Mouse (Mus musculus) frontal cortex, postnatal 25 days (tissue): ENCODE results near the gene Sox13.

Experiments used
- DNase-seq, 2 experiments: peaks; one replicate each; pipeline ENCODE4 v3.0.0; 2022; ENCODE audit warnings: low spot score in 2 of 2

The Sox13 gene

DNA sequence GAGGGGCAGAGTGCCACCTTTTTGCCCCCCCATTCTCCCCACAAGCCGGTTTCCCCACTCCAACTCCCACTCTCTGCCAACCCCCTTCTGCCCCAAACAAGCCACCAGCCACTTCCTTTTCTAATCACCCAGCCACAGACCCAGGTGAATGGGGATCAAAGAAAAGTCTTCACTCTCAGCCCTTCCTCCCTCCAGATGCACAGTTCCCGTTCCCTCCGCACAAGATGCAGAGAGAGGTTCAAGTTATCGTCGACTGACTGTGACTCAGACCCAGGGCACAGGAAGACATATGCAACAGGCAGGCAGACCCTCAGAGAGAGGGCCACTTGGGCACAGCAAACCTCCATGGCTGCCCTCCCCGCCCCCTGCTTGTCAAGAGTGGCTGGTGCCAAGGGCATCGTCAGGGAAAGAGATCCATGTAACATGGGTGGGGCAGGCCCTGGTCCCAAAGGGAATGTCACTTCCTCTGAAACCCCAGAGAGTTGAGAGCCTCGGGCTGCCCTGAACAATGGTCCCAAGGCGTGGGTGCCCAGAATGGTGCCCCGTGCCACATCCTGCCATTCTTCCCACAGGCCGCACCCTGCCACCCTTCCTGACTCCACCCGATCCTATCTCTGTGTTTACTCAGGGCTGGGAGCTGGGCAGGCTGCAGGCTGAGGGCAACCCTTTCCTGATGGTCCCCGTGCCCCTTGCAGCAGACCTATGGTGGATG lies 24.0 kb downstream of the Sox13 start:
- DNase-seq = no peak

DNA sequence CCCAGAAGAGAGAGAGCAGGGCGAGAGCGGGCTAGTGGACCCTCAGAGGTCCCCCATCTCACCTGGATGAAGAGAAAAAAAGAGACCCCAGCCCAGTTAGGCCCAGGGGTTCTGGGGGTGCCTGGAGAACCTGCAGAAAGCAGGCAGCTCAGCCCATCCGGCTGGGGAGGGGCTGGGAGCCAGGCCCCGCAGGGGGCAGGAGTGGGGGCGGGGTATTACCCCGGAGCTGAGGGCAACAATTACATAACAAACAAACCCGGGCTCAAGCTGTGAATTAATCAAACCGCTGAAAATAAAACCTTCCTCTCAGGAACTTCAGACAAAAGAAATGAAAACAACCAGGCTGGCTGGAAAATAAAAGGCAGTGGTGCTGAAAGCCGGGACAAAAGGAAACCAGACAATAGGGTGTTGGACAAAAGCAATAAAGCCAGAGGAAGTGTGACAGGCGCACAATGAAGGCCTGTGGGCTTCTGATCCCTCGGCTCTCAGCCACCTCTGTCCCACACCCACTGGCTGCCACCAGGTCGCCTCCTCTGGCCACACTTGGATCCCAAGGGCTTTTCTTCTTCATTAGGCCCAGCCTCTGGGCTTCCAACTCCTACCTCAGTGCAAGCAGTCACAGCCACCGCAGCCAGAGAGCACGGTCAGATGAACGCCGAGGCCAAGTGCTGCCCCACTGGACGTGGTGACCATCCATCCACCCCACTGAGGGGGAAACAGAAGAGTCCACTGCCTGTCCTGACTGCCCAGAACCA lies 26.5 kb downstream of the Sox13 start:
- DNase-seq = no peak

DNA sequence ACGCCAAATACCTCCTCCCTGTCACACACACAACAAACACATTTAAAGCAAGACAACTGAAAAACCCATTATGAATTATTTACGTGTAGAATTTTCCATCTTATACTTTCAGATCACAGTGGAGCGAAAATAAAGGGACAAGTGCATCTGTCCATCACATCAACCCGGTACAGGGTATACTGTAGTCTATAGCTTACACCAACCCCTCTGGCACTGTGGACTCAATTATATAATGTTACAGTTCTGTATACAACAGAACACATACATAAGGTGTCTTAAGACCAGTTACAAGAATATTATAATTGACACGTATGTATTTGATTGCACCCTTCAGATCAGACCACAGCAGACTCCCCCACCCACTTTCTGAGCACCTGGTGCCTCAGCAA lies 27.1 kb downstream of the Sox13 start:
- DNase-seq = no peak

DNA sequence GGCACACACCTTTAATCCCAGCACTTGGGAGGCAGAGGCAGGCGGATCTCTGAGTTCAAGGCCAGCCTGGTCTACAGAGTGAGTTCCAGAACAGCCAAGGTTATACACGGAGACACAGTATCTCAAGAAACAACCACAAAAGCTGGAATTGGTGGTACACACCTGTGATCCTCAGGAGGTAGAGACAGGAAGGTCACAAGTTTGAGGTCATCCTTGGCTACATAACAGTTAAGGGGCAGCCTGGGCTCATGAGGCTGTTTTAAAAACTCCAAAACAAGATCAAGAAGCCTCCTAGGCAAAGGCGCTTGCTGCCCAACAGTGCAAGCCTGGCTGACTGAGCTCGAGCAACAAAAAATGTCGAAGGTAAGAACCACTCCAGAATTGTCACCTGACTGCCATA lies 27.5 kb downstream of the Sox13 start:
- DNase-seq = no peak

DNA sequence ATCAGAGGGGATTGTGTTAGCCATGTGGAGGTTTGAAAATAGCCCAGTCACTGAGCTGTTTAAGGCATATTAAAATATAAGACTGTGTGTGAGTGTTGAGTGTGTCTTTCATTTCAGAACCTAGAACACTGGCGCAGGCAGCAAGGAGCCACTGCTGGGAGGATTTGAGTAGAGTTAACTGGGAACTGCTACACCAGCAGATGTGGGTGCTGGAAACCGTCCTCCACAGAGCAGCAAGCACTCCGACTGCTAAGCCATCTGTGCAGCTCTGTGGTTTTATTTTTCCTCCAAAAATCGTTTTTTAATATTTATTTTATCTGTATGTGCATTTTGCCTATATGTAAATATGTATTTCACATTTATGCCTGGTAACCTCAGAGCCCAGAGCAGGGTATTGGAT lies 29.5 kb downstream of the Sox13 start:
- DNase-seq = no peak

DNA sequence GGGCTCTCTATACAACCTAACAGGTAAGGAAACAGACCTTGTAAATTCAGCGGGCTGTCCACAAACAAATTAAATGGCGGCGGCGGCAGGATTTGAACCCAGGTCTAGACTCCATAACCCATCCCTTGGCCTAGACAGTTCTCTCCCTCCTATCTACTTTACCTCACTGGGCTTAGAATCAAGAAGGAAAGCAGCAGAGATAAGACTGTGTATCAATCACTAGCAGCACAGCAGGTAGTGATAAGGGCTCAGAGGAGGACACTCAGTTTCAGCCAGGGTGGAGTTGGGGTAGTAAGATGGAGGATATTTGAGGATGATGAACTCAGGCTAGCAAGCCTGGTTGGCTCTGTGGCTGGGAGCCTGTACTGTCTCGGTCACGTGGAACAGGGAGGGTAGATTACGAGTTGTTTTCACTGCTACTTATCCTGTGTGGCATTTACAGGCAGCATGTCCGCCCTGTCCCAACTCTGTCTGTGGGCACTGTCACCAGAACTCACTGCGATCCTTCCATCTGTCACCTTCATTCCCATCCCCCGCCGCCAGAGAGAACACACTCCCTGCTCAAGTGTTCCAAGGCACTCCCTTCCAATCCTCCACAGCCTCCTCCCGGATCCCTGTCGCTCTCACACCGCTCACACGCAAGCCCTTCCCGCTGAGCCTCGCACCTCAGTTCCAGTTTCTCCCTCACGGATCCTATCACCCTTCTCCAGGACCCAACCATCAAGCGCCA lies 36.5 kb downstream of the Sox13 start:
- DNase-seq = no peak

DNA sequence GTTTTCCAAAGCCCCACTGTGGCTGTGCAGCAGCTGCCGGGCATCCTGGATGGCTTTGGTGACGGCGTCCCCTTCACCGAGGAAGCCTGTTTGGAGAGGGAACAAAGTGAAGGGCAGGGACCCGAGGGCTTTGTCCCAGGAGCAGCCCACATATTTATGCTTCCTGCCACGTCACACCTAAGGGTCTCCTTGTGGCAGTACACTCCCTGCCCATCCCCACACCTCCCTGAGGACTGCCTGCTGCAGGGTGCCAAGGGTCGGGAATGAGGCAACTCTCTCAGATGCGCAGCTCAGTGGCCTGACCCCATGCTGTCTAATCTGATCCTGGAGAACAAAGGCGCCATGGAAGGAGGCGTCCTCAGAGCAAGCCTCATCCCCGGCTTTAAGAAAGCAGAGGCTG lies 38.0 kb downstream of the Sox13 start:
- no peak for DNase-seq

DNA sequence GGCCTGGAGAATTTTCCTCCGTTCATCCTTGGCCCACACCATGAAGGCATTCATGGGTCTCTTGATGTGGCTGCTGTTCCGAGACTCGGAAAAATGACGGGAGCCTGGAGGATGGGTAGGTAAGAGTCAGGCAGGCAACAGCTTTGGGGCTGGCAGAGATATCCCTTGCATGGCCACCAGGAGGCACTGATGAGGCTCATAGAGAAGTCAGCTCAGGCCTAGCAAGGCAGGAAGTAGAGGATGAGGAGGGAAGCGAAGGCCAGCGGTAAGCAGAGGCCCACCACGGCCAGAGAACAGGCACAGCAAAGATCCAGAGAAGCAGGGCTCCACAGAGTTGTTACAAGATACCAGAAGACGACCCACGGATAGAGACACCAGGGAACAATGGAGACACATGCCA lies 38.7 kb downstream of the Sox13 start:
- DNase-seq = peak; percentile 49 to 50

DNA sequence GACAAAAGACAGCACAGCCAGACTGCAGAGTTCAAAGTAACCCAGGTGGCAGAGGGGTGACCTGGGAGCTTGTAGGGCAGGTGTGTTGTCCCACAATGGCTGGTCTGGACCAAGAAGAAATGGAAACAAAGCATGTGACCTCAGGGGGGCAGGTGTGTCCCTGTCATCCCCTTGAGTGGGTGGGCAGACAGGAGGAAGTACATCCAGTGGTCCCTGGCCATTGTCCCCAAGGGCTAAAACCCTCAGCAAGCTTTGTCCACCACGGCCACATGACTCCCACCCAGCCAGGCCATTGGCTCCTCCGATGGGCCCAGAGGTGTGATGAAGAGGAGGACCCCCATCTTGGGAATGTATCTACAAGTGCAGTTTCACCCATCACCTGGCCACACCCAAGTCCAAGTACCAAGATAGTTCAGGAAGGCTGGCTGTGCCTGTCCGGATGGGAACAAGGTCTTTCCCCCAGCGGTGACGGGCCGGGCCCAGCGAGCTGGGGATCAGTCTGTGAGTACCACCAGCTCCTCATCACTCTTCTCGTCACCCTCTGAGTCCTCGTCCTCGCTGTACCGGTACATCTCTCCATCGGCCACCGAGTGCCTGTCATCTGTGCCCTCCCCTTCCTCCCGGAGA lies 40.9 kb downstream of the Sox13 start:
- no peak for DNase-seq

DNA sequence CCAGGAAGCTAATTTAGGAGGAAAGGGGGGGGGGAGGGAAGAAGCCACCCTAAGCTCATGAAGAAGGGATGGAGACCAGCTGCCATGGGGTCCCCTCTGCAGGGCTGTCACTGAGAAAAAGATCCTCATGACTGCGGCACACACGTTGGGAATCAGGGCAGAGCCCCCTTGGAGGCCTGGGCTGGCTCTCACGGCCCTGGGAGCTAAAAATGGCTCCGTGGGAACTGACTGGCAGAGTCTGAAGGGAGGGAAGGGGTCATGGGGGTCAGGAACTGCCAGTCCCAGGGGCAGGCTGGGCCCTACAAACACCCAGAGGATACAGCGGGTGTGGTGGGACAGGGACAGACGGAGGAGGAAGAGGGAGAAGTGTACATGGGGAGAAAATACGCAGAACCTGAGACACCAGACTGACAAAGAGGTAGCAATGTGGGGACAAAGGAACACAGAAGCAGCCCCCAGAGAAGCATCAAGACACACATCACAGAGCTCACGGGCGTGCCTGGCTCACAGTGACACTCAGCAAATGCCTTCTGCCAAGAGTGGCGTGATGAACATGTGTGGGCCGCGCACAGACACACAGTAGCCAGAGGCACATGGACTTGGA lies 41.5 kb downstream of the Sox13 start:
- DNase-seq = no peak

DNA sequence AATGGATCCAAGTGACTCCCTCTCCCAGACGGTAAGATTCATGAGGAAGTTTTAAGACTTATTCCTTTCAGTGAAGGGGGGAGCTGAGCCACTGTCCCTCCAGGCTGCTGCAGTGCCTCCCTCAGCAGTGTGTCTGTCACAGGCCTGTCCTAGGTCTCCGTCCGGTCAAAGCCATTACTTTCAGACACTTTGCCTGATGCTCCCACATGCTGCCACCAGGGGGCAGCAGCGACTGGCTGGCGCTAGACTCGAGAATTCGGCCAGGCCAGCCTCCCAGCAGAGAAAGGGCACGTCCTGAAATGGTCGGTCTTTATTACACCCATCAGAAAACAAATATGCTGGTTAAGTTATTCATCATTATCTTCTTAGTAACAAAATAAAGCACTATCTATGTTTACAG lies 42.2 kb downstream of the Sox13 start:
- DNase-seq = no peak

DNA sequence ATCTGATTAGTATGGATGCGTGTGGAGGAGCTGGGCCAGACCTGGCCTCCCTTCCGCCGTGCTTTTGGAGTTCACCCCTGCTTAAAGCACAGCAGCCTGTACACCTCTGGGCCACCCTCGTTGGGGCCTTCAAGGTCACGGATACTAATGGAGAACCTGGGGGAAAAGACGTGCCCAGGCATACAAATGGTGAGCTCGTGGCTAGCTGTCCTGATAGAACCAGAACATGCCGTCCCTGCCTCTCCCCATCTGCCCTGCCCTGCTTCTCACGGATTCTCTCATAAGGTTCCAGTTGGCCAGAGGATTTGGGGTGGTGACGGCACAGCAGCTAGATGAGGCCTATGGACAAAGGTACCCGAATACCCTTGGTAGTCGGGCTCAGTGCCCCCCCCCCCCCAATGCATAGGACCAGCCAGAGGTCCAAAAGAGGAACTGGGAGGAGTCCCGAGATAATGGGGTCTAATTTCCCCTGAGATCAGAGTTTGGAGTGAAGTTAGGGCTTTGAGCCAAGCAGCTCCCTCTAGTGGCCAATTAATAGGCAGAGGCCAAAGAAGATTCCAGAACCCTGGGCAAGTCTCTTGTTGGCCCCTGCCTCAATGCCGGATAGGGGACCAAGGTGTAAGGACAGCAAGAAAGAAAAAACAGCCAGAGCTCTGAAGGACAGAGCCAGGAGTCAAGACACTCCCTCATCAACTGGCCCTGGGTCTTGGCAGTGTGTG lies 43.7 kb downstream of the Sox13 start:
- no peak for DNase-seq

DNA sequence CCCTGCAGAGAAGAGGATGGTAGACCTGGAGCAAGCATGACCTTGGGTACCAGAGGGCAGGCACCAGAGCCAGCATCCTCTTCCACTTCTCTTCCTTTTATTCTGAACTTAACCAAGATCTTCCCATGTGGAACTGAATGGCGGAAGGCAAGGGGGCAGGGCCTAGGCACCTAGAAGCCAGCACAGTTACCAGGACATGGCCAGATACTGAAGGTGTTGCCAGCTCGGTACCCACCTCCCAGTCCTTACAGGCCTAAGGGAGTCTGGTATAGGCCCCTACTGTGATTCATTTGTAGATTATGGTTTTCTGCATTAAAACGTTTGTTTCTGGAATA lies 44.2 kb downstream of the Sox13 start:
- no peak for DNase-seq

DNA sequence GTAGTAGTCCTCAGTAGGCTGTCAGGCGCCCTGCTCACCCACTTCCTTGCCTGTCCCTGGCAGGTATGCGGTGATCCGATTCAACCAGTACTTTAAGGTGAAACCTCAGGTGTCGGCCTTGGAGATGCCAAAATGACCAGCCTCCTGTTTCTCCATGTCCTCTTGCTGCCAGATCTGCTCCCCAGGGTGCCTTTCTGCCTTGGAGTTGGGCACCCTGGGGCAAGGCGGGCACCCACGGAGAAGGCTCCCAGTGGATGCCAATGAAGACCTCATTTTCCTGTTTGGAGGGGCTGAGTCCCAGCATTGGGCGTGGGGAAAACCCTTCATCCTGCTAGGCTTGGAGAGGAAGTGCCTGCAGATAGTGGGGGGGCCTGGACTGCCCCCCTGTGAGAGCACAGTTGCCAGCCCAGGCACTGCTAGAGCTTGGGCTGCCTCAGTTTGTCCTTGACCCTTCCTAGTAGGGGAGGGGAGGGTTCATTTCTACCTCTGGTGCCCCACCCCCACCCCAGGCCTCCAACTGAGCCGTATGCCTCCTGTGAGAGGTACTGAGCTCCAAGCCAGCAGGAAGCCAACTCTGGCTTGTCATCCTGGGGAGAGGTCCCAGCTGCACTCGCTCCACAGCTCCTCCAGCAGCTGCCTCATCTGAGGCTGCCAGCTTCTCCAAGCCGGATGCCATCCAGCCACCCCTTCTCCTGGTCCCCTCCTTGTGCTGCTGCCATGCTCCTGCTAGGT lies 44.8 kb downstream of the Sox13 start:
- DNase-seq = no peak

DNA sequence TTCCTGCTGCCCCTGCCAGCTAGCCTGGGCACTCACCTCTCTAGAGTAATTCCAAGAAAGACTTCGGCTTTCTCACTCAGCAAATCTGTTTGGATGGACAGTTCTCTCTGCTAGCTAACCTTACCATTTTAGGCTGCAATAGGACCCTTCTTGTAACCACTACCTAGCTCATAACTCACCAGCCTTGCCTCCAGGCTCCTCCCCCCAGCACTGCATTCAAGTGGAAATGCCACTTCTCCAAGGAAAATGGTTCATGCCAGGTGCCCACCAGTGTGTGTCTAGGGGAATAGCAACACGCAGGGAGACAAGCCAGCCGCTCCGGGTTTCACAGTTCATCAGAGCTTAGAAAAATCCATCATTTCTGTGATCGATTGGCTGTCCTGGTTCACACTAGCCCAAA lies 46.6 kb downstream of the Sox13 start:
- no peak for DNase-seq

DNA sequence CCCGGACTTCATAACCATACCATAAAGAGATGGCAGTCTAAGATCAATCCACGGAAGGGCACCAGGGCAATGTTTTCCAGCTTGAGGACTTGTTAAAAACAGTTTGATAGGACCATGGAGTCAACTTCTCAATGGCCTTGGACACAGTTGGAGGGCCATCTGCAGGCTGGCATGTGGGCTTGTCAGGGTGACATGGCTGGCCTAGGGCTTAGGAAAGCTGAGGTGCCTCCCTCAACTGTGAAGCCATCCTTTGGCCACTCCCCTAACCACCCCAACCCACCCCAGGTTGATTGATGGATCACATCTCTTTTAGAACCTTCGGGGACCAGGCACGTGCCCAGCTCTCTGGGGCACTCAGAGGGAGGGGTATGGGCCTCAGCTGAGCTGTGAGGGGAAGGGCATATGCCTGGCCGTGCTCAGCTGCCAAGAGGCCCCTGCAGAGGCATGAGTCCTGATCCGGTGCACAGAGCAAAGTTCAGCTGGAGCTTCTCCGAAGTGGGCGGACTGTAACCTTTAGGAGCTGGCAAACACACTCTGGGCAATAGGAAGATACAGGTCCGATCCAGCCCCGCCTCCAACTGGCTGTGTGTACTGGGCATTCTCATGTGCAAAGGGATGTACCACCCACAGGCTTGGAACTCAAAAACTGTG lies 48.4 kb downstream of the Sox13 start:
- no peak for DNase-seq

DNA sequence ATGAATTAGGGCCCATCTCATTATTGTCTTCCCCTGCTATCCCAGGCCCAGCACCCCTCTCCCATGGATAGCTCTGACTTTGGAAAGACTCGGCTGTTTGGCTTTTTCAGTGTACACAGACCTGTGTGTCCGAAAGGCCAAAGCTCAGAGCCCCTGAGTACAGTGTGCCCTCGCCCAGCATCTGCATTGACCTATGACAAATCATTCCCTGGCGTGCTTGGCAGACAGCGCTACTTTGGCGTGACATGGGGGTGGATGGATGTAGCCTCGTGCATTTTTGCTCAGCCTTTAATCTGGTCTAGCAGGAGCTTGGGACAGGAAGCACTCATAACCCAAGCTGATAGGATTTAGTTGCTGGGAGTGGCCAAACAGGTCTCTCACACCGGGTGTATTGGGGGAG lies 52.1 kb downstream of the Sox13 start:
- no peak for DNase-seq

DNA sequence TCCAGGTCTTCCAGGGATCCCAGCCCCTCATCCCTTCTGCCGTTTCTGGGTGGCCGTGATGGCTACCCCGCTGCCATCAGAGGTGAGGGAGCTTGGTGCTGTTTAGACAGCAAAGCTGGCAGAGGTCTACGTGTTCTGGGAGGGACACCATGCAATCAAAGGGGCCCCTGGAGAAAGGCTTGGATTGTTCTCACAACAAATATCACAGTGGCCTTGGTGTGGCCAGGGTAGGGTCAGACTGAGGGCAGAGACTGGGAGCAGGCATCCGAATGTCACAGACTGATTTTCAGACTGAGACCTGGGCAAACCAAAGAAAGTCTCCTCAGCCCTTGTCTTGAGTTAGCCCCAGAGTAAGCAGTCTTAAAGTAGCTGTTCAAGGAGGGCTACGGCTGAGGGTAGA lies 52.7 kb downstream of the Sox13 start:
- DNase-seq = no peak

DNA sequence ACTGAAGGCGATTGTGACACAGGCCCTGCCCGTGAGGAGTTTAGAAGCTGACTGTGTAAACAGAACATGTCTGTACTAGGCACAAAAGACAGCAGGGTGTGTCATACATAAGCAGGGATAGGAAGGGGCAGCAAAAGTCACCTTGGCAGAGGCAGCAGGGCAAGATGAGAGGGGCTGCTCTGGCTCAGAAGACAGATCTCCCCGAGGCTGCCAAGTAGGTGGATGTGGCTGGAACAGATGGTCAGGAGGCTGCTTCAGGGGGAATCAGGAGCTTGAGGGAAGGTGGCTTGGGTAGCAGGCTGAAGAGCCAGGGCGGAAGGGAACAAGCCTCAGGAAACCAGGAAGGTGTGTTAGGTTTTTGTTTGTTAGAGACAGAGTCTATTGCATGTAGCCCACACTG lies 53.8 kb downstream of the Sox13 start:
- no peak for DNase-seq

DNA sequence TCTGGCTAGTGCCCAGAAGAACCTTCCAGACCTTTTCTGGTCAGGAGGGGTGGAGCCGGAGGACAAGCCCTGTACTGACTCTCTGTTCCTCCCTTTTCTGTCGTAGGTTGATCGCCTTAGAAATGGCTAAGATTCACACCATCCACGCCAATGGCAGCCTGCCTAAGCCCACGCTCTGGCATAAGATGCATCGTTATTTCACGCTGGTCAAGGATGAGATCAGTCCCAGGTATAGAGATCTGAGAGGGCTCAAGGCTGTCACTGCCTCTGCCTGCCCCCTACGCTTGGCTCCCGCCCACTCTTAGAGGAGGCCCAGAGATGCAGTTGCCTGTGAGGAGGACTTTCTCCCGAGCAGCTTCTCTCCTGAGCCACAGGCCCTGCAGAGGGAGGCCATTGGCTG lies 55.5 kb downstream of the Sox13 start:
- peak in 1 of 2 experiments; percentile 44 for DNase-seq
